Mouse (Mus musculus) WW6 (cell line): ENCODE results near the gene Mthfd1l.

Source experiments
- DNase-seq: peaks from one replicate; pipeline ENCODE4 v3.0.0-alpha.2; 2013; ENCODE audit warnings: low read depth, low spot score

The Mthfd1l gene

GRCm38 (mm10) chr10:4153031-4153430 is 180.1 kb downstream of the Mthfd1l start:
- DNase-seq, result no peak

- no peak for DNase-seq
These were observed 181.1 kb downstream of the Mthfd1l start for GRCm38 (mm10) chr10:4154035-4154434.

- no peak for DNase-seq
These were observed 182.6 kb downstream of the Mthfd1l start for GRCm38 (mm10) chr10:4155521-4155920.

- DNase-seq, result no peak
These were observed 185.6 kb downstream of the Mthfd1l start for GRCm38 (mm10) chr10:4158533-4158932.

- no peak for DNase-seq
These were observed 186.7 kb downstream of the Mthfd1l start for GRCm38 (mm10) chr10:4159541-4160090.

GRCm38 (mm10) chr10:4160242-4160785 is 187.4 kb downstream of the Mthfd1l start:
- DNase-seq, result no peak

- no peak for DNase-seq
These were observed 189.1 kb downstream of the Mthfd1l start for GRCm38 (mm10) chr10:4162049-4162448.

GRCm38 (mm10) chr10:4162976-4163375 is 190.1 kb downstream of the Mthfd1l start:
- no peak for DNase-seq

- DNase-seq, result no peak
These were observed 191.8 kb downstream of the Mthfd1l start for GRCm38 (mm10) chr10:4164681-4165080.

GRCm38 (mm10) chr10:4168222-4168798 is 195.4 kb downstream of the Mthfd1l start:
- DNase-seq, result no peak

GRCm38 (mm10) chr10:4174229-4174628 is 201.3 kb downstream of the Mthfd1l start:
- DNase-seq, result no peak

- DNase-seq, result no peak
These were observed 201.8 kb downstream of the Mthfd1l start for GRCm38 (mm10) chr10:4174717-4175116.

- no peak for DNase-seq
These were observed 204.4 kb downstream of the Mthfd1l start for GRCm38 (mm10) chr10:4177285-4177684.

- no peak for DNase-seq
These were observed 206.3 kb downstream of the Mthfd1l start for GRCm38 (mm10) chr10:4179049-4179790.

GRCm38 (mm10) chr10:4181953-4182352 is 209.0 kb downstream of the Mthfd1l start:
- DNase-seq, result no peak

GRCm38 (mm10) chr10:4182406-4182805 is 209.5 kb downstream of the Mthfd1l start:
- DNase-seq, result no peak

GRCm38 (mm10) chr10:4188614-4189402 is 215.9 kb downstream of the Mthfd1l start:
- DNase-seq, result no peak

GRCm38 (mm10) chr10:4189422-4189821 is 216.5 kb downstream of the Mthfd1l start:
- DNase-seq, result no peak

- DNase-seq, result no peak
These were observed 226.1 kb downstream of the Mthfd1l start for GRCm38 (mm10) chr10:4198978-4199377.

GRCm38 (mm10) chr10:4199926-4200325 is 227.0 kb downstream of the Mthfd1l start:
- DNase-seq, result no peak

GRCm38 (mm10) chr10:4200546-4201104 is 227.7 kb downstream of the Mthfd1l start:
- DNase-seq, result no peak

- no peak for DNase-seq
These were observed 228.2 kb downstream of the Mthfd1l start for GRCm38 (mm10) chr10:4201141-4201540.
